ENCODE assay signal across 8 mouse cellular contexts in genomic region chrX:167208978-167209754, GRCm38 (mm10). TPM values are rescaled to one million over a fixed set of nuclear protein-coding genes. Genes with fewer than 3 reads are reported as not detected.
DNase-seq lines count a peak whose midpoint lies in the region; ATAC-seq and TF ChIP-seq lines count a peak whose summit lies in the region.

Gene Tmsb4x, minus strand, starts transcription at chrX:167209315.

- intact Hi-C loops in left cerebral cortex, adult 2 months (cut with DNase I) = loop anchor here (1.0 to 10.0 kb wide), 8 partner anchors 37 to 697 kb away; no protein-coding TSS in a partner anchor

- H3K27me3 ChIP-seq in hindbrain, embryonic 15.5 days = no peaks in the 10 kb centered on the region

- no peak for TF ChIP-seq CTCF in left cerebral cortex, adult 2 months (IDR thresholded peaks at IDR 0.05)

- H3K4me1 ChIP-seq in hindbrain, embryonic 15.5 days (replicated peaks) = peaks cover 15% of the 10 kb centered on the region

- H3K79me2 ChIP-seq in macrophage (ENCODE audit: inconsistent target) = peaks cover 22% of the 10 kb centered on the region

- H3K27ac ChIP-seq in hindbrain, embryonic 15.5 days (replicated peaks) = peak within 1 kb of the TSS; percentile 94
- H3K27ac ChIP-seq in left cerebral cortex, adult 2 months = peak within 1 kb of the TSS; percentile 93
- H3K27ac ChIP-seq in macrophage = peak within 1 kb of the TSS; percentile 97

- no peaks in the 10 kb centered on the region for H3K9me3 ChIP-seq in hindbrain, embryonic 15.5 days

- H3K4me2 ChIP-seq in hindbrain, embryonic 15.5 days = peak within 1 kb of the TSS; percentile 48

- DNase-seq in T-cell, adult 2 months (ENCODE audit: low spot score) = peak; percentile 83
- DNase-seq in cerebellum, postnatal 4 days (ENCODE audit: low spot score in 2 of 2) = peak; percentile 61 to 84
- DNase-seq in gastrocnemius, adult 18-20 months (ENCODE audit: low spot score) = peak; percentile 80
- peak; percentile 81 for DNase-seq in left cerebral cortex, adult 2 months (ENCODE audit: extremely low spot score in 1 of 2, low spot score in 2 of 2)
- peak; percentile 70 for DNase-seq in retina, postnatal 7 days (ENCODE audit: low read depth, low spot score)
- DNase-seq in urinary bladder, adult 2 months (ENCODE audit: low spot score) = peak; percentile 70

- H3K36me3 ChIP-seq in hindbrain, embryonic 15.5 days = no peaks in the 10 kb centered on the region
- no peaks in the 10 kb centered on the region for H3K36me3 ChIP-seq in macrophage (ENCODE audit: inconsistent target)

- peak within 1 kb of the TSS; percentile 55 for H3K4me3 ChIP-seq in hindbrain, embryonic 15.5 days
- peak within 1 kb of the TSS; percentile 70 for H3K4me3 ChIP-seq in left cerebral cortex, adult 2 months
- peak within 1 kb of the TSS; percentile 68 for H3K4me3 ChIP-seq in macrophage (ENCODE audit: inconsistent target)

- peak within 1 kb of the TSS; percentile 78 for H3K9ac ChIP-seq in hindbrain, embryonic 15.5 days

- WGBS in hindbrain, embryonic 15.5 days = 20% methylated on average over 39 of the region's 39 CpGs
- WGBS in macrophage (ENCODE audit: missing documents) = 31% methylated on average over 36 of the region's 39 CpGs

- ATAC-seq in hindbrain, embryonic 15.5 days (ENCODE audit: low FRiP score, low read depth) = peak; percentile 91

RNA-seq across cellular contexts. Expression of gene Tmsb4x, which starts in this region (rescaled TPM):
- total RNA-seq in gastrocnemius, adult 18-20 months (2021) = 100 to 1,000 TPM; 127 to 178 TPM
- 4,994 and 5,532 TPM in 2 replicates for polyA plus RNA-seq in hindbrain, embryonic 15.5 days (2015; fragmentation: Nextera tagmentation; extraction: Ambion mirVana)
- 100 to 1,000 TPM; 851 to 933 TPM for total RNA-seq in left cerebral cortex, adult 2 months (2021)
- total RNA-seq in macrophage (2018; cell fraction: chromatin; rRNA removed) = 1,000 to 10,000 TPM in 5 of 26 experiments, 100 to 1,000 TPM in 21; 301 to 1,383 (median 738) TPM
- over 10,000 TPM in 13 of 26 experiments, 1,000 to 10,000 TPM in 13; 6,933 to 20,466 (median 10,239) TPM for total RNA-seq in macrophage (2018; cell fraction: cytosol; rRNA removed)
- 1,000 to 10,000 TPM in 24 of 26 experiments, 100 to 1,000 TPM in 2; 863 to 5,485 (median 2,675) TPM for total RNA-seq in macrophage (2018; cell fraction: nucleus; rRNA removed)
- 6,334 to 16,092 TPM (median 9,092 TPM) in 3 replicates for polyA plus RNA-seq in macrophage (2018)
- 4,214 and 4,914 TPM in 2 replicates for polyA plus RNA-seq in urinary bladder, adult 2 months (2012; rRNA removed)

Comparison
In these comparisons a context has a peak if more than half of its experiments do, and no peak if none do; other contexts are left out.
1. Peak in every context shown above with its lines: DNase-seq, ATAC-seq, H3K4me3 ChIP-seq and H3K27ac ChIP-seq.
2. RNA of gene Tmsb4x (total RNA-seq): 851 to 933 TPM in left cerebral cortex, adult 2 months; 127 to 178 TPM in gastrocnemius, adult 18-20 months; every median in the first group is over 4 times any median in the second.